Mouse (Mus musculus) monocyte, adult 59 days (primary cell): ENCODE data around the gene Bag6. TPM values are rescaled to one million over a fixed set of nuclear protein-coding genes. Genes with fewer than 3 reads are reported as not detected.

Experiments
- total RNA-seq, 2 experiments: library from RNA; stranded (reverse); gene quantifications; one replicate each; pipeline ENCODE4 v1.2.4; 2023

The Bag6 gene
- 100 to 1,000 TPM; 324 to 360 TPM for total RNA-seq

DNA sequence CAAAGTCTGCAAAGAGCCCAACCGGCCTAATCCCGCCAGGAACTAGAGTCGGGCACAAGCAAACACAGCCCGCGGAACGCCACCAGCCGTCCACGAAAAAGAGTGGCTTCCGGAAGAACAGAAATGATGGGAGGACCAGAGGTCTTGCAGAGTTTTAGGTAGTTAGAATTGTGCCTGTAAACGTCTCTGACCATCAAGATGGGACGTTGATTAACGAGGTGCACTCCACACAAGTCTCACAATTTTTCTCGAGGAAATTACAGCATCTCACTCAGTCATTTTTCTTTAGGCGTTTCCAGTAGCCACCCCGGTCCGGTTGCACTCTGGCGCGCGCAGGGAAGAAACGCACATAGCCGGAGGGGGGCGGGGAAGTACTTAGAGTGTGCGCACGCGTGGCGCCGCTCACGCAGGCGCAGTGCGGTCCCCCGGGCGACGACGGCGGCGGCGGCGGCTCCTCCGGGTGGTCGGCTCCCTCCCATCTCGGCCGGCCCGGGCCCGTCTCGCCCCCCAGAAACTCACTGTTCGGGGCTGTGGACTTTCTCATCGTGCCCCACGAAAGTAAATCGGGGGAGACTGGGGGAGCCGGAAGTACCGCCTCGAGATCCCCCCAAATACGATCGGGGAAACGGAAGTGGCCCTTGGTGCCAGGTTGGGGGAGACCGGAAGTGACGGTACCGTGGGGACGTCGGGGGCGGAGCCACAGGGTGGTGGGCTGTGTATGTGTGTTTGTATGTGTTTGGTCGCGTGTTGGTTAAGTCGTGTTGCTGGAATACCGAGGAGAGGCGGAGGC lies at the start of gene Bag6:
TSS of gene Bag6 (plus strand) at position 378 of the 790 bp plus-strand sequence.

DNA sequence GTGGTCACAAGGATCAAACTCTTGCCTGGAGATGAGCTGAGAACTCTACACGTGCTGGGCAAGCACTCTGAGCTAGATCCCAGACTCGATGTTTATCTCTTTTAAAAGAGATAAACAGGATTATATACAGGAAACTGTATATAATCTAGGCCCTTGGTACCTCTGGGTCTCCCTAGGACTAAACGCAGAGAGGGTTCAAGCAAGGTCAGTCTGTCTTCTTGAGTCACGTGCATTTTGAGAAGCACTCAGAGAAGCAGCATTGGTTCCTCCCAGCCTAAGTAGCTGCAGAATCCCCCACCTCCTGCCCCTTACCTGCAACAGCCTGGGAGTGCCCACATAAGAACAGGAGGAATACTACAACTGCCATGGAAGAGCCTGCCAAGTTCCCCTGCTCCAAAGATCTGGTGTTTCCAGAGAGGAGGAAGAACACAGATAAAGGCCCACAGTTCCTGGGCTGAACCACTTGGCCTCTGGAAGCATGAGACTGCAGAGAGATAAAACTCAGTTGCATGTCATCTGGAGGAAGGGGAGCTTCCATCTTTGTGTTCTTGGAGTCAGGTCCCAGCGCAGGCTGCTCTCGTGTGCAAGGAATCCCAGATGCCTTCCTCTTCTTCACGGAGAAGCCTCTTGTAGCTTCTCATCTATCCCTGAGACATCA lies 49.6 kb upstream of the Bag6 start, which contains the start of gene Ly6g6f:
TSS of gene Ly6g6f (minus strand) at position 403 of the 658 bp plus-strand sequence.

DNA sequence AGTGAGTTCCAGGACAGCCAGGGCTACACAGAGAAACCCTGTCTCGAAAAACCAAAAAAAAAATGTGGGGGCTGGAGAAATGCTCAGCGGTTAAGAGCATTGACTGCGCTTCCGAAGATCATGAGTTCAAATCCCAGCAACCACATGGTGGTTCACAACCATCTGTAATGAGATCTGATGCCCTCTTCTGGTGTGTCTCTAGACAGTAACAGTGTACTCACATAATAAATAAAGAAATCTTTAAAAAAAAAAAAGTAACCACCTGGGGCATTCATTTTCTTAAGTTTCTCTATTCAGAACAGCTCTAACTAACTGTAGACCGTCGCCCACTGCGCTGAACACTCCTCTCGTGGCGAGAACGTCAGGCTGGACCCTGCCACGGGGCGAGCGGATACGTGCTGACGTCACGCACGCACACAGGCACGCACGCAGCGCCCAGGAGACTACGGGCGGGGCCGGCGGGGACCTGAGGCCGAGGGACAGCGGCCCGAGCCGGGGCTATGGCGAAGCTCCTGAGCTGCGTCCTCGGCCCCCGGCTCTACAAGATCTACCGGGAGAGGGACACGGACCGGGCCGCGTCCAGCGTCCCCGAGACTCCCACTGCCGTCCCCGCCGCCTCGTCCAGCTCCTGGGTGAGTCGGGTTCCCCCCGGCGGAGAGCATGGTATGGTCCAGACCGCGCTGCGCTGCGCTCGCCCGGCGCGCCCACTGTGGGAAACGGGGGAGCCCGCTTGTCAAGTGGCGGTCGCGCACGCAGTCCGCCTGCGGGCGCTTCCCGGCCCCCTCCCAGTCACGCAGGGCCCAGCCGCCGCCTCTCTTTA lies 45.9 kb upstream of the Bag6 start, which contains the start of gene Abhd16a:
TSS of gene Abhd16a (plus strand) at position 439 of the 820 bp plus-strand sequence.

GRCm38 (mm10) chr17:35108097-35108496 lies 26.9 kb upstream of the Bag6 start, which contains the start of gene Ly6g5c:
Gene Ly6g5c (plus strand): TSS chr17:35108279.

DNA sequence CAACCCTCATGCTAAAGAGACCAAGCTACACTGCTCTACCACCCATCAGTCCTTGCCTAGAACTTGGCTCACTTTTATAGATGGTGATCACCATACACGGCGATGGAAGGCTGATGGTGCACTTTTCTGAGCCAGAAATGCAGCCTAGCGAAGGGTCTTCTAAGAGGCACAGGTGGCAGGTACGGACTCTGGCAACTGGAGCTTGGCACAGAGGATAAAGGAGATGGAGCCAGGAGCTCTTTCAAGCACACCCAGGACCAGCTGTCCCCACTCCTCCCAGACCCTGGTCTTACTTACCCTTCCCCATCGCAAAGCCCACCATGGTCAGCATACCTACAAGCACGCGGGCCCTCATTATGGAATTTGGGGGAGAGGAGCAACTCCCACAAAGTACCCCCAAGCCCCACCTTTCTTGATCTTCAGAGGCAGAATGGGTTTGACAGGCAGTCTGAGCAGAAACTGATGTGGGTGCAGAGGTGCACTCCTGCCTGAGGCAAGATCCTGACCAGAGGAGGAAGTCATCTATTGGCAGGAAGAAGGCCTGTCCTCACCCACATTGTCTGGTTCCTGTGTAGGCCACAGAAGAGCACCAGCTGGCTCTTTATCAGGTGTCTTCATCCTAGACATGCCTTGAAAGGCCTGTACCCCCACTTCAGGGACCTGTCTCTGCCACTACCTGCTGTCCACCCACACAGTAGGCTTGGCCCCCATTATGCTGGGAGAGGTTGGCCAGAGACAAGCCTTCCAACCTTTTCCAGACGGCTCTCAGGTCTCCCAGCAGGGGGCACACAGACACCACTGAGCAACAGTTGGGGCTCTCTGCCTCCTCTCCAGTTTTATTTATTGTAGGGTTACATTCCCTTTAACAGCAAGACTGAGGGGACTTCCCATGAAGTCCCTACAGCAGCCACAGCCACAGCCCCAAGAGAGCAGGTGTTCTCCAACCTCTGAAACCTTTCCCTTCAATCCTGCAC lies 19.6 kb upstream of the Bag6 start, which contains the start of gene Ly6g5b:
TSS of gene Ly6g5b (minus strand) at position 383 of the 974 bp plus-strand sequence.

DNA sequence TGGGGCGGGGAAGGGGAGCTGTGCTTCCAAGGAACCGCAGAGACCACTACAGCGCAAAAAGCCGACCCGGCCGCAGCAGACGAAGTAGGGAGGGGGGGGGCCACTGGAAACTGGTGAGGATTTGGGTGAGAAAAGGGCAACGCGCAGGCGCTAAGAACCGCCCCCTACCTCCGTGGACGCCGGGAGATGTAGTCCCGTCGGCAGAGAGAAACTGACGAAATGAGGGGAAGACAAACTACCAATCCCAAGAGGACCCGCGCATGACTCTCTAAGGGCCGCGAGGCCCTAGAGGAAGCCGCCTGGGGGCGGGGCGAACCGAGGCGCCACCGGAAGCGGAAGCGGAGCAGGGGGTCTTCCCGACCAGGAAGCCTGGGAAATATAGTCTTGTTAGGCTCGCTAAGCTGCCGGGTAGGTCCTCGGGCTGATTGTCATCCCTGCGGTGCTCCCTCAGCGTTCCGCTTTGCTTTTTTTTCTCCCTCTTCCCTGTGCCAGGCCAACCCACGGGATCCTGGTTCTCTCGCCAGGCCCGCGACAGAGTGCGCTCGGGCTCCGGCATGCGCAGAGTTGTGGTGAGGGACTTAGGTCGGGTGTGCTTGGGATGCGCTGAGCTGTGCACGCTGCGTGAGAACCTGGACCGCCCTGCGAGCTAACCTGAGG lies 13.7 kb upstream of the Bag6 start, which contains the start of gene Gpank1:
TSS of gene Gpank1 (plus strand) at position 313 of the 657 bp plus-strand sequence.

GRCm38 (mm10) chr17:35121871-35122303 lies 13.1 kb upstream of the Bag6 start, which contains the start of gene Csnk2b:
Gene Csnk2b (minus strand): TSS chr17:35122053.

GRCm38 (mm10) chr17:35126206-35126611 lies 8.8 kb upstream of the Bag6 start, which contains the start of gene D17H6S53E:
Gene D17H6S53E (plus strand): TSS chr17:35126373.

DNA sequence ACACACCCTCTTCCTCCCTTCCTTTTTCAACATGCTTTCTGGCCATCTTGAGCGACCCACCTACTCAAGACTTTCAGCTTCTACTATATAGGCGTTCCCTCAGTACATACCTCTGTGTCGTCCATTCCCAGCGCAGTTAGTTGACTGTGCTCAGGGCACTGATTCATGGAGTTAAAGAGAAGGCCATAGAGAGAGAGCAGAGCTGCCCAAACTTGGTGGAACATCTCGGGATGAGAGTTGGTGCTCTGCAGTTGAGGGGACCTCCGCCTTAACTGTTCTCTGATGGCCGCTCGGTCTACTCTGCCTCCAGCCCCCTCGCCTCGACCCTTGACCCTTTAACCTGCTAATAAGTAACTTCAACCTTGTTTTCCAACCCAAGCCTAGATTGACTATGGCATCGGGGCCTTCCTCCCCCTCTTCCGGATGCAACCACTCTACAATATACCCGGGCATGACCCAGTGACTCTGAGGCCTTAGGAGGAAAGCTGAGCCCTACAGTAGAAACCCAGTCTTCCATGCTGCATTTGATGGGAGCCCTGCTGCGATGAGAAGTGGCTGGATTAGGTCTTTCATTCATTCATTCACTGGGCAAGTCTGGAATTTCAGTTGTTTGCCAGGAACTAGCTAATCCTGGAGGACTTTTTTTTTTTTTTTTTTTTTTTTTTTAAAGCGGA lies 3.3 kb upstream of the Bag6 start, which contains the start of gene Apom:
TSS of gene Apom (minus strand) at position 551 of the 674 bp plus-strand sequence.

GRCm38 (mm10) chr17:35164568-35165450 lies 29.8 kb downstream of the Bag6 start, which contains the start of gene Prrc2a:
Gene Prrc2a (minus strand): TSS chr17:35164897.

DNA sequence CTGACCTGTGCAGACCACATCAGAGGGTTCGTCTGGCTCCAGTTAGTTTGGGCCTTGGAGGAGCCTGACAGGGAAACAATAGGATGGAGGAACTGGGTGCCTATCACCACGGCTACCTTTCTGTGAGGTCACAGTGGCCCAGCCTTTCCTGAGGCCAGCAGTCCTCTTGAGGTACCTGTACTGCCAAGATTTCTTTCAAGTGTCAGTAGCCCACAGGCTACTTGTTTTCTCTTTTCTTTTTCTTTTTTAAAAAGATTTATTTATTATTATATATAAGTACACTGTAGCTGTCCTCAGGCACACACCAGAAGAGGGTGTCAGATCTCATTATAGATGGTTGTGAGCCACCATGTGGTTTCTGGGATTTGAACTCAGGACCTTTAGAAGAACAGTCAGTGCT lies 41.0 kb downstream of the Bag6 start, which contains the start of gene Aif1:
TSS of gene Aif1 (minus strand) at position 101 of the 400 bp plus-strand sequence.

GRCm38 (mm10) chr17:35187959-35188610 lies 53.1 kb downstream of the Bag6 start, which contains the start of gene Lst1:
Gene Lst1 (minus strand): TSS chr17:35188439.

DNA sequence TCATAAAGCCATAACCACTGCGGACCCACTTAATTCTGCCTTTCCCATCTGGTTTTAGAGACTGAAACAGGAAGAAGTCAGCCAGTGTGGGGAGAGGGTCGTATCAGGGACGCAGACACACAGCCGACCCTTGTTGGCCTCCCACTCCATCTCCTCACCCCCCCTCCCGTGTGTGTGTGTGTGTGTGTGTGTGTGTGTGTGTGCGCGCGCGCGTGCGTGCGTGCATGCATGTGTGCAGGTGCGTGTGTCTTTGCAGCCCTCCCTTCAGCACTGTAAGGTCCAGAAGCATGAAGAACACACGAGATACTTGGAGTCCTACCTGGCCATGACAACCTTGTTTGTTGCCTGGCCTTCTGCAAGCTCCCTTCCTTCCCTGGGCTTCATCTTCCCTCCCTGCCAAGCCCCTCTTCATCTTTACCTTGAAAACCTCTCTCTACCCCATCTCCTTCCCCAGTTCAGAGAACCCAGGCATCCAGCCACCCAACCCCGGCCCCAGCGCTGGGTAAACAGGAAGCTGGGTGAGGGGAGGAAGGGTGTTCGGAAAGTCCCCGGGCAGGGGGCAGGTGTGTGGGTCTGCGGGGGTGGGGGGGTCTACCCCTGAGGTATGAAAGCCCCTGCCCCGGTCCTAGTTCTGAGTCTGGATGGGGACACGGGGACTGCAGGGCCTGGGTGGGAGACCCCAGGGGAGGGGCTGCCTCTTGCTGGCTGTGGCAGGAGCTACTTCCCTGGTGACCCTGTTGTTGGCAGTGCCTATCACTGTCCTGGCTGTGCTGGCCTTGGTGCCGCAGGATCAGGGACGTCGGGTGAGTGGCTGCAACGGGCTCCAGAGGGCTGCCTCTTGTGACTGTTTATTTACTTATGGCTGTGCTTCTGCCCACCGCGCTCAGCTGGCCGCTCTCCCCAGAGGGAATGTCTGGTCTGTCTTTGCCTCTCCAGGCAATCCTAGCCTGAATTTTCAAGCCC lies 59.2 kb downstream of the Bag6 start, which contains the start of gene Ltb:
TSS of gene Ltb (plus strand) at position 559 of the 963 bp plus-strand sequence.

